In genomic region chr3:96663432-96664239, GRCm38 (mm10) we compare ENCODE assay signal across 9 mouse cellular contexts. TPM values are rescaled to one million over a fixed set of nuclear protein-coding genes. Genes with fewer than 3 reads are reported as not detected.
DNase-seq lines count a peak whose midpoint lies in the region; ATAC-seq and TF ChIP-seq lines count a peak whose summit lies in the region.
"Had no signal": no experiment of that assay in that cellular context is flagged by ENCODE, and none has a peak within 500 bp of the region (broad histone marks: within the 10 kb centered on the region; RNA-seq: fewer than 3 reads in every experiment).

No protein-coding gene starts in this region.

- peak overlapping the region; percentile 61 for H3K4me2 ChIP-seq in forebrain, embryonic 13.5 days
- H3K4me2 ChIP-seq in liver, embryonic 16.5 days (ENCODE audit: low read depth, low read length) = peak overlapping the region; percentile 65
- H3K4me2 ChIP-seq in neural tube, embryonic 14.5 days (ENCODE audit: low read depth, low read length) = peak overlapping the region; percentile 55

- H3K27me3 ChIP-seq in E14TG2a.4 (ENCODE audit: insufficient read depth, low read length) = no peaks in the 10 kb centered on the region; the same call in 1 of the 2 replicates
- no peaks in the 10 kb centered on the region for H3K27me3 ChIP-seq in forebrain, embryonic 13.5 days
- no peaks in the 10 kb centered on the region; the same call in 1 of the 2 replicates for H3K27me3 ChIP-seq in liver, embryonic 16.5 days (ENCODE audit: control insufficient read depth, insufficient read depth, low read depth, low read length)
- H3K27me3 ChIP-seq in neural tube, embryonic 14.5 days (ENCODE audit: control insufficient read depth, insufficient read depth, low read length) = no peaks in the 10 kb centered on the region

- H3K36me3 ChIP-seq in E14TG2a.4 (ENCODE audit: insufficient read depth, low read length) = no peaks in the 10 kb centered on the region
- no peaks in the 10 kb centered on the region for H3K36me3 ChIP-seq in forebrain, embryonic 13.5 days (ENCODE audit: poor library complexity, severe bottlenecking)
- no peaks in the 10 kb centered on the region for H3K36me3 ChIP-seq in liver, embryonic 16.5 days (ENCODE audit: control insufficient read depth, insufficient read depth)
- no peaks in the 10 kb centered on the region for H3K36me3 ChIP-seq in neural tube, embryonic 14.5 days (ENCODE audit: control insufficient read depth, insufficient read depth, low read length)

- H3K9ac ChIP-seq in forebrain, embryonic 13.5 days = peak overlapping the region; percentile 55
- peak overlapping the region; percentile 18; the same call in 1 of the 2 replicates for H3K9ac ChIP-seq in liver, embryonic 16.5 days (ENCODE audit: low read depth, low read length)
- 0 out of 2 replicates have a peak overlapping the region, but pooled peaks have one; percentile 3 for H3K9ac ChIP-seq in neural tube, embryonic 14.5 days (replicated peaks; ENCODE audit: low read depth, low read length)

- peaks cover 15% of the 10 kb centered on the region for H3K4me1 ChIP-seq in E14TG2a.4 (replicated peaks; ENCODE audit: low read depth, low read length)
- H3K4me1 ChIP-seq in forebrain, embryonic 13.5 days = peaks cover 10% of the 10 kb centered on the region
- peaks cover 7% of the 10 kb centered on the region for H3K4me1 ChIP-seq in liver, embryonic 16.5 days (ENCODE audit: control insufficient read depth, low read depth, low read length)
- 0 out of 2 replicates have a peak, but pooled peaks cover 2% of the 10 kb centered on the region for H3K4me1 ChIP-seq in neural tube, embryonic 14.5 days (ENCODE audit: control insufficient read depth, insufficient read depth, low read length)

- peak; percentile 62 for DNase-seq in c-Kit-positive CD71-positive TER-119-positive erythroid progenitor cells, embryonic 14.5 days (ENCODE audit: low spot score)
- peak; percentile 89 to 95 for DNase-seq in heart, postnatal 10 days
- peak; percentile 90 to 92 for DNase-seq in kidney, postnatal 4 days
- DNase-seq in testis, postnatal 10 days (ENCODE audit: low spot score) = peak; percentile 89

- TF ChIP-seq CTCF in E14TG2a.4 (conservative IDR thresholded peaks at IDR 0.05; ENCODE audit: low read length) = peak; percentile 91

- WGBS in forebrain, embryonic 13.5 days = 6% methylated on average over 15 of the region's 18 CpGs
- WGBS in liver, embryonic 16.5 days (ENCODE audit: insufficient replicate concordance) = 7% methylated on average over 17 of the region's 18 CpGs
- WGBS in neural tube, embryonic 14.5 days = 5% methylated on average over 17 of the region's 18 CpGs

- H3K4me3 ChIP-seq in E14TG2a.4 (replicated peaks; ENCODE audit: low read length) = peak overlapping the region; percentile 57
- H3K4me3 ChIP-seq in forebrain, embryonic 13.5 days = peak overlapping the region; percentile 32
- H3K4me3 ChIP-seq in liver, embryonic 16.5 days (ENCODE audit: low read depth, low read length) = peak overlapping the region; percentile 28; the same call in 1 of the 2 replicates
- peak overlapping the region; percentile 24; the same call in 1 of the 2 replicates for H3K4me3 ChIP-seq in neural tube, embryonic 14.5 days (ENCODE audit: low read depth, low read length)

- no peak overlapping the region for H3K27ac ChIP-seq in forebrain, embryonic 13.5 days
- no peak overlapping the region for H3K27ac ChIP-seq in liver, embryonic 16.5 days (ENCODE audit: low read length)
- H3K27ac ChIP-seq in neural tube, embryonic 14.5 days (ENCODE audit: low read depth, low read length) = peak overlapping the region; percentile 12; the same call in 1 of the 2 replicates
- H3K27ac ChIP-seq: macrophage had no signal

- ATAC-seq in forebrain, embryonic 13.5 days = peak; percentile 90
- peak; percentile 32; the same call in 1 of the 2 replicates for ATAC-seq in liver, embryonic 16.5 days (ENCODE audit: low read depth)
- peak; percentile 80; the same call in 1 of the 2 replicates for ATAC-seq in neural tube, embryonic 14.5 days (ENCODE audit: low read depth)

- no peaks in the 10 kb centered on the region for H3K9me3 ChIP-seq in E14TG2a.4 (ENCODE audit: low read length)
- H3K9me3 ChIP-seq in forebrain, embryonic 13.5 days (replicated peaks) = no peaks in the 10 kb centered on the region
- no peaks in the 10 kb centered on the region for H3K9me3 ChIP-seq in liver, embryonic 16.5 days (replicated peaks; ENCODE audit: control insufficient read depth, low read length)
- H3K9me3 ChIP-seq in neural tube, embryonic 14.5 days (ENCODE audit: control insufficient read depth, low read length) = no peaks in the 10 kb centered on the region

- intact Hi-C loops in heart, postnatal 10 days (cut with DNase I) = loop anchor here (2.0 kb wide), 2 partner anchors 19 to 117 kb away; partner anchors contain the start of gene Itga10

RNA-seq across cellular contexts. Expression of gene Ankrd35, which starts 6.3 kb away (rescaled TPM):
- polyA plus RNA-seq in forebrain, embryonic 13.5 days (2015; fragmentation: Nextera tagmentation; extraction: Ambion mirVana) = 0.57 and 2.3 TPM in 2 replicates
- under 1 TPM; 0.55 to 0.60 TPM for total RNA-seq in heart, postnatal 10 days (2021)
- polyA plus RNA-seq in liver, embryonic 16.5 days (2015; fragmentation: Nextera tagmentation; extraction: Ambion mirVana) = 0.22 and 0.28 TPM in 2 replicates
- 0.83 and 1.0 TPM in 2 replicates for polyA plus RNA-seq in neural tube, embryonic 14.5 days (2014; fragmentation: Nextera tagmentation; extraction: Ambion mirVana)

RNA-seq across cellular contexts. Expression of gene Itga10, which starts 18.3 kb away (rescaled TPM):
- polyA plus RNA-seq in forebrain, embryonic 13.5 days (2015; fragmentation: Nextera tagmentation; extraction: Ambion mirVana) = 0.40 and 0.57 TPM in 2 replicates
- total RNA-seq in heart, postnatal 10 days (2021) = 1 to 10 TPM in 1 of 2 experiments, under 1 TPM in 1; 0.60 to 1.5 TPM
- polyA plus RNA-seq in liver, embryonic 16.5 days (2015; fragmentation: Nextera tagmentation; extraction: Ambion mirVana) = 0.17 and 0.18 TPM in 2 replicates
- 1.0 and 1.3 TPM in 2 replicates for polyA plus RNA-seq in neural tube, embryonic 14.5 days (2014; fragmentation: Nextera tagmentation; extraction: Ambion mirVana)

RNA-seq across cellular contexts. Expression of gene Gm42957, which starts 28.4 kb away (rescaled TPM):
- polyA plus RNA-seq in forebrain, embryonic 13.5 days (2015; fragmentation: Nextera tagmentation; extraction: Ambion mirVana) = 0.06 and 0.10 TPM in 2 replicates
- total RNA-seq in heart, postnatal 10 days (2021) = under 1 TPM in 1 of 2 experiments, not detected in 1; 0.20 TPM
- polyA plus RNA-seq in liver, embryonic 16.5 days (2015; fragmentation: Nextera tagmentation; extraction: Ambion mirVana) = 0.02 TPM in 1 of 2 replicates, not detected in the other
- 0.15 TPM in 1 of 2 replicates, not detected in the other for polyA plus RNA-seq in neural tube, embryonic 14.5 days (2014; fragmentation: Nextera tagmentation; extraction: Ambion mirVana)
- polyA plus RNA-seq: macrophage had no signal

RNA-seq across cellular contexts. Expression of gene Pex11b, which starts 28.5 kb away (rescaled TPM):
- 48.2 and 54.0 TPM in 2 replicates for polyA plus RNA-seq in forebrain, embryonic 13.5 days (2015; fragmentation: Nextera tagmentation; extraction: Ambion mirVana)
- 10 to 100 TPM; 30.3 to 35.3 TPM for total RNA-seq in heart, postnatal 10 days (2021)
- polyA plus RNA-seq in liver, embryonic 16.5 days (2015; fragmentation: Nextera tagmentation; extraction: Ambion mirVana) = 14.5 and 15.3 TPM in 2 replicates
- polyA plus RNA-seq in neural tube, embryonic 14.5 days (2014; fragmentation: Nextera tagmentation; extraction: Ambion mirVana) = 58.3 and 59.6 TPM in 2 replicates

RNA-seq across cellular contexts. Expression of gene Pias3, which starts 32.5 kb away (rescaled TPM):
- 28.8 and 31.0 TPM in 2 replicates for polyA plus RNA-seq in forebrain, embryonic 13.5 days (2015; fragmentation: Nextera tagmentation; extraction: Ambion mirVana)
- 10 to 100 TPM; 23.7 to 24.6 TPM for total RNA-seq in heart, postnatal 10 days (2021)
- polyA plus RNA-seq in liver, embryonic 16.5 days (2015; fragmentation: Nextera tagmentation; extraction: Ambion mirVana) = 5.7 and 7.2 TPM in 2 replicates
- polyA plus RNA-seq in neural tube, embryonic 14.5 days (2014; fragmentation: Nextera tagmentation; extraction: Ambion mirVana) = 20.9 and 24.7 TPM in 2 replicates

Comparison
In these comparisons a context has a peak if more than half of its experiments do, and no peak if none do; other contexts are left out.
1. ATAC-seq: peak in every context shown above with its lines; median percentile 90 in forebrain, embryonic 13.5 days; 80 in neural tube, embryonic 14.5 days; 32 in liver, embryonic 16.5 days.
2. H3K9ac ChIP-seq: peak in every context shown above with its lines; median percentile 55 in forebrain, embryonic 13.5 days; 18 in liver, embryonic 16.5 days; 3 in neural tube, embryonic 14.5 days.